Mouse (Mus musculus) thymus, postnatal 0 days (tissue): ENCODE data around the gene Cpm. TPM values are rescaled to one million over a fixed set of nuclear protein-coding genes. Genes with fewer than 3 reads are reported as not detected.
A peak's percentile ranks its signal among the peaks of the same experiment; 100 is the strongest.

Experiments used
- DNase-seq: peaks from one replicate; pipeline ENCODE4 v3.0.0-alpha.2; 2015; ENCODE audit warnings: low spot score
- polyA plus RNA-seq: library from polyadenylated mRNA; unstranded; fragments of >200 nt; fragmentation: Nextera tagmentation; extraction: Ambion mirVana; gene quantifications from 2 replicates; pipeline ENCODE4 v1.2.1, GENCODE M21; 2015

Cpm gene
- polyA plus RNA-seq, 1 experiment from 2014 or later, result 3.5 TPM

GRCm38 (mm10) chr10:117619041-117619861 lies 10.0 kb upstream of the Cpm start:
- DNase-seq, result no peak

GRCm38 (mm10) chr10:117619862-117620179 lies 9.5 kb upstream of the Cpm start:
- DNase-seq, result no peak

DNA sequence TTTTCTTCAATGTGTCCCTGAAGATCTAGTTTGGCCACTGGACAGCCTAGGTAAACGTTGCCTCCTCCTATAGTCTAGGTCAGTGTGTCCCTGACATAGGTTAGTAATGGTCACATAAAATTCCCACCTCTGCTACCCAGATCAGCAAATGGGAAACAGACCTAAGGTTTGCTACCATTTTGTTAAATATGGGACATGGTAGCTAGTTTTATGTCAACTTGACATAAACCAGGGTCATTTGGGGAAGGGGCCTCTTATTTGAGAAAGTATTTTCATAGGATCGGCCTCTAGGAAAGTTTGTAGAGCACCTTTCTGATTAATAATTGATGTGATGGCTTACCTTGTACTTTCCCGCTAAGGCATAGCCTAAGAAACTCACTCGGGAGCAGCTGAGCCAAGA lies 8.8 kb upstream of the Cpm start:
- DNase-seq, result no peak

DNA sequence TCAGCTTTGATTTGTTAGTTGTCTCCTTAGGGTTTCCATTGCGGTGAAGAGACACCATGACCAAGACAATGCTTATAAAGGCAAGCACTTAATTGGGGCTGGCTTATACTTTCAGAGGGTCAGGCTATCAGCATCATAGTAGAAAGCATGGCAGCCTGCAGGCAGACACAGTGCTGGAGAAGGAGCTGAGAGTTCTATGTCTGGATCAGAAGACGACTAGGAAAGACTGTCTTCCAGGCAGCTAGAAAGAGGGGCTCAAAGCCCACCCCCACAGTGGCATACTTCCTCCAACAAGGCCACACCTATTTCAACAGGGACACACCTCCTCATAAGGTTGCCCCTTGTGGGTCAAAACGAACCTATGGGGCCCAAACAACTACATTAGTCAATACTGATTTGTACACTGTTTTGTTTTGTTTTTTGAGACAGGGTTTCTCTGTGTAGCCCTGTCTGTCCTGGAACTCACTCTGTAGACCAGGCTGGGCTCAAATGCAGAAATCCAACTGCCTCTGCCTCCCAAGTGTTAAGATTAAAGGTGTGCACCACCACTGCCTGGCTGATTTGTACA lies 8.3 kb upstream of the Cpm start:
- DNase-seq, result no peak

DNA sequence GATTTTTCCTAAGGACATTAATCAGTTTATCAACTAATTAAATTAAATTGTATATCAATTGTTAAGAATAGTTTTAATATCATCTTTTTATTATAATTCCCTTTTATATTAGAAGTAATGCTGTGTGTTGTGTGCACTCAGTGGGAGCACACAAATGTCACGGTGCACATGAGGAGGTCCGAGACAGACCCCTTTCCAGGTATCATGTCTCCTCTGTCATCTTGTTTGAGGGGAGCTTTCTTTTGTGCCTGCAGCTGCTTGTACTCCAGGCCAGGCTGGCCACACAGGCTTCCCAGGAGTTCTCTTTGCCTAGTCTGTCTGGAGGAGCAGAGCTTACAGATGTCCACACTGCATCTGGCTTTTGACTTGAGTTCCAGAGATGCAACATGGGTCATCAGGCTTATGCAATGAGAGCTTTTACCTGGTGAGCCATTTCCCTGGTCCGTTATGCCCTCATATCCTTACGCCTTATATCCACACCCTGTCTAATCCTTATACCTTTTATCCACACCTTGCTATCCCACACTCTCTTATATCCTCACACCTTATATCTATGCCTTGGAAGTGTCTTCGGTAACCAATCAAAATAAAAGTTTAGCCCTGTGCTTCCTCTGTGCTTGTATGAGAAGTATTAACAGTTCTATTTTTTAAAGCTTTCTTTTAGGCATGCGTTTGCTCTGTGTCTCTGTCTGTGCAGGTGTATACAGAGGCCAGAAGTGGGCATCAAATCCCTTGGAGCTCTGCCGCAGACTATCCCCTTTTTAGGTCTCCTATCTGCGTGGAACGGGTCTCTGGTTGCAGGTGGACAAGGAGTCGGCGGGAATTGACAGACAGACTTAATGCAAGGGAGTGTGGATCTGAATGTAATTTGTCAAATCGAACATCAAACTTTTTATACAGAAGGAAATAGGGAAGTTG lies 7.4 kb upstream of the Cpm start:
- no peak for DNase-seq

DNA sequence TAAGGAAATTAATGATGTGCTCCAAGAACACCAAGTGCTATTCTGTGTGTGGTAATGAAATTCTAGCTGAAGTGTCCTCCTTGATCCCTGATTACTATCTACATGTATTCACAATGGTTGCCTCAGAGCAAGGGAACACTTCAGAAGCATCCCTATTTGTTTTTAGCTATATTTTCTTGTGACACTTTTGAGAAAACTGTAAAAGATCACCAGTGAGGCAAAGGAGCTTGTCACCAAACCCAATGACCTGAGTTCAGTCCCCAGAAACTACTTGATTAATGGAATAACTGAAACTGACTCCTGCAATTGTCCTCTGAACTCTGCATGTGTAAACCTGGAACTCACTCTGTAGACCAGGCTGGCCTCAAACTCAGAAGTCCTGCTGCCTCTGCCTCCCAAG lies 5.9 kb upstream of the Cpm start:
- no peak for DNase-seq

- DNase-seq, result no peak
Observed at GRCm38 (mm10) chr10:117624222-117624621, 5.1 kb upstream of the Cpm start.

- no peak for DNase-seq
Observed at GRCm38 (mm10) chr10:117624655-117625497, 4.4 kb upstream of the Cpm start.

DNA sequence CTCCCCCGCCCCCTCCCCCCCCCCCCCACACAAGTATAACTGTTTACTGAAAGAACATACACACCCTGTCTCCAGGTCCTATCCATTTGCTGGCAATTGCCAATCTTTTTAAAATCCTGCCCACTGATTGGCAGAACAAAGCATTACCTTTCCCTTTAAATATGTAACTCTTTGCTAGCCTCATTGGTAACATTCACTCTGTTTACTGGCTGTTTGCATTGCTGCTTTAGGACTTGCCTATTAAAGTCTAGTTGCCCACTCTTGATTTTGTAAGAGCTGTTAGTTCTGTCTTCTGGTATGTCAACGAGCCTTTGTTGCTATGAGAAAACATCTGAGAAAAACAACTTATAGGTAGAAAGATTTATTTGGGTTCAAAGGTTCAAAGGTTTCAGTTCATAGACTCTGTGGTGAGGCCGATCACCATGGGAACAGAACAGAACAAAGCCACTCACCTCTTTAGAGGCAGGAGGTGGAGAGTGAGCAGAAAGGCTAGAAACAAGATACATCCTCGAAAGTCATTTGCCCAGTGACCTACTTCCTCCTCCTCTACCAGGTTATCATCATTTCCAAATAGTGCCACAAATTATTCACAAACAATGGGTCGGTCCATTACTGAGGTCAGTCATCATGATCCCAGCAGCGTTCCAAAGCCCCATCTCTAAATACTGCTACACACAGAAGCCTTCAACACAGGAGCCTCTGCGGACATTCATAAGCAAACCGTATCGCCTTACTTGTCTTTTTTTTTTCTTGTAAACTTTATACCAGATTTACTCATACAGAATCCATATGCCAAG lies 3.6 kb upstream of the Cpm start:
- peak; percentile 46 for DNase-seq

GRCm38 (mm10) chr10:117626297-117626613 lies 3.0 kb upstream of the Cpm start:
- DNase-seq, result no peak

GRCm38 (mm10) chr10:117626840-117627615 lies 2.3 kb upstream of the Cpm start:
- DNase-seq, result no peak

DNA sequence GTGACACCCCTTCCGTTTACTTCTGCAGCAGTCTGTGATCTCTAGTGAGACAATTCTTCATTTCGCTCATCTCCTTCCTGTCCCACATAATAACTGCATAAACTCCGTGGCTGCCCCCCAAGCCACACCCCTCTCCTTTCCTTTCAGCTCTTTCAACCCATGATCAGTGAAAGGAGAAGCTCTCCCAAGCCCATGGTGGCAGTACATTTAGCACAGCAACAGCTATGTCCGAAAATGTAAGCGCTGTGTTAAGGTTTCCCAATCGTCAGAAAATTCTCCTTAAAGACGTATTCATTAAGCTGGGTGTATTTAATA lies 1.7 kb upstream of the Cpm start:
- DNase-seq, result peak; percentile 74

GRCm38 (mm10) chr10:117627949-117628348 lies 1.4 kb upstream of the Cpm start:
- no peak for DNase-seq

DNA sequence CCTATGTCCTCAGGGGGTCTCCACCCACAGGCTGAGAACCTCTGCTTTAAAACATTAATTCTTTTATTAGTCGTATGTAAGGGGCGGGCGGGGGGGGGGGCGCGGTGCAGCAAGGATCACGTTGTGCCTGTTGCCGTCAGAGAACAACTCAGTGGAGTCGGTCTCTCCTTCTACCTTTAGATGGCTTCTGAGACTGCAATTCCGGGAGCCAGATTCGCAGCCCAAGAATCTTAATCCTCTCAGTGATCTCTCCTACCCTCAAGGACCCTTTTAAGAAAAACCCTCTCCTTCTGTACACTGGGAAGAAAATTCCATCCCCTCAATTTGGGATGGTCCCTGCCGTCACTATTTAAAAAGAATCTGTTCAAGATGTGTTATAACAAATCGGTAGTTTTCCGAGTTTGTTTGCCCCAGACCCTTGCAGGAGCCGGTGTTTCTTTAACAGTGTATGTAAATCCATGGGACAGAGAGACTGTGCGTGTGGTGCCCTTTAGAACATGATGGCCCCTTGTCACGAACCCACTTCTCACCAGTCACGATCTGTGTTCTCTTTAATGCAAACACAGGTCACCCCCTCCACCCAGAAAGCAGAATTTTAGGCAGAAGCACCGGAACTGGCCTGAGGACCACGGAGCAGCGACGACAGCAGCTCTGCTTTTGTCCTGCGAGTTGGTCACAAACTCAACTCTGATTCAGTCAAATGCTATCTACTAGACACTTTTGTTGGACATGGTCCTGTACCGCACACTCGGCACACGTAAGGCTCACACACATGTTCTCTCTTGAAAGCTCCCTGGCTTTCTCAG lies 734 bp upstream of the Cpm start:
- DNase-seq, result no peak

DNA sequence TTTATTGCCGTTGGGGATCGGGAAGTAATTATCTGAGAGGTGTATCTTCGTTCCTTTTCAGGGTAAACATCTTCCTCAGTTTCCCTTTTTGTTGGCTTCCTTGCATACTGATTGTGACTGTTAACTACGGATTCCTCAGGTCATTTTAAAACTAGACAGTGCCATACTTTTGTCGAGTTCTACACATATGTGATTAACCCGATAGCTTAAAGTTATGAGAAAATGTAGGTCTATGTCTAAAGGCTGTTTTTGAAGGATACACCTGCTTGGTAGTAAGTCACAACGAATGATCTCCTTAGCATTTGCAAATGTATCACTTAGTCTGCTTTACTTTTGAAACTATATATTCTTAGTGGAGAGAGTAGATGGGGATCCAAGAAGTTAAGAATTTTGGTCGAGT lies 876 bp downstream of the Cpm start:
- DNase-seq, result no peak

DNA sequence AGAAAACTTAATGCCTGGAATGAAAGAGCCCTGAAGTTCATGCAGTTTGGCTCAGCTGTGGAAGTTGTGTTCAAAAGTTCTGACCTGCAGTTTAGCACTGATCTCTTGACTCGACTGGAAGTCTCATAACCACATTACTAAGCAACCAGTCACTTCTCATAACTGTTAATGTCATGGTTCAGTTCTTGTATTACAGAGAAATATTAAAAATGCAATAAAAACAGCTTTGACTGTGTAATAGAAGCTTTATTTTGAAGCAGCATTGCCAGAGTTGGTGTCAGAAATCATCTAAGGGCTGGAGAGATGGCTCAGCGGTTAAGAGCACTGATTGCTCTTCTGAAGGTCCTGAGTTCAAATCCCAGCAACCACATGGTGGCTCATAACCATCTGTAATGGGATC lies 1.5 kb downstream of the Cpm start:
- DNase-seq, result no peak

- DNase-seq, result no peak
Observed at GRCm38 (mm10) chr10:117631562-117632259, 2.4 kb downstream of the Cpm start.

GRCm38 (mm10) chr10:117632394-117632793 lies 3.1 kb downstream of the Cpm start:
- no peak for DNase-seq
